Mouse (Mus musculus): ENCODE measurements at regions not wholly inside any gene's neighbourhood (a gene's known extent, or its start where the extent isn't known, plus 50 kb on each side); places are given as distances from the start of the nearest gene placed in this dataset.
A peak's percentile ranks its signal among the peaks of the same experiment; 100 is the strongest.
"Not testable (repeated sequence)": the region's sequence is repeated elsewhere in the genome, so short reads cannot be mapped to it uniquely, and the experiment has no call there.

GRCm38 (mm10) chr14:112218476-112218875, 543.6 kb downstream of the Slitrk5 start:
- DNase-seq (ENCODE audit: low read depth, low spot score) = not testable (repeated sequence)

GRCm38 (mm10) chr14:112230461-112230860, 555.6 kb downstream of the Slitrk5 start:
- peak; percentile 22 for DNase-seq (ENCODE audit: low read depth, low spot score)

- peak; percentile 16 for DNase-seq (ENCODE audit: low read depth, low spot score)
Measured at GRCm38 (mm10) chr14:112239529-112239928, 564.6 kb downstream of the Slitrk5 start.

GRCm38 (mm10) chr14:112248165-112248564, 573.3 kb downstream of the Slitrk5 start:
- no peak for DNase-seq (ENCODE audit: low read depth, low spot score)

- no peak for DNase-seq (ENCODE audit: low read depth, low spot score)
Measured at GRCm38 (mm10) chr14:112298002-112298777, 623.3 kb downstream of the Slitrk5 start.

GRCm38 (mm10) chr14:112325602-112326001, 650.7 kb downstream of the Slitrk5 start:
- no peak for DNase-seq (ENCODE audit: low read depth, low spot score)
